Mouse (Mus musculus) embryonic facial prominence, embryonic 13.5 days (tissue): ENCODE data around the gene Mdm2. TPM values are rescaled to one million over a fixed set of nuclear protein-coding genes. Genes with fewer than 3 reads are reported as not detected.

ENCODE experiments used
- ATAC-seq: fragments of 200-750 bp; cut with Nextera tagmentation; 2 replicates; pipeline ENCODE4 v1.8.0; 2017; ENCODE audit warnings: low read depth; ENCODE audit not compliant: insufficient number of reproducible peaks, insufficient read depth, low FRiP score, low TSS enrichment
- H3K27ac ChIP-seq: fragments of 300-500 bp; sonication (generic); 2 replicates; pipeline ENCODE4 v1.5.1; 2015; ENCODE audit warnings: moderate library complexity, mild to moderate bottlenecking, inconsistent platforms
- H3K27me3 ChIP-seq: fragments of 300-500 bp; sonication (generic); 2 replicates; pipeline ENCODE4 v1.6.1; 2015; ENCODE audit warnings: mild to moderate bottlenecking, inconsistent platforms
- H3K36me3 ChIP-seq: fragments of 300-500 bp; sonication (generic); 2 replicates; pipeline ENCODE4 v1.6.1; 2015; ENCODE audit warnings: mild to moderate bottlenecking, inconsistent platforms
- H3K4me1 ChIP-seq: fragments of 300-500 bp; sonication (generic); 2 replicates; pipeline ENCODE4 v1.6.1; 2015; ENCODE audit warnings: inconsistent platforms
- H3K4me2 ChIP-seq: fragments of 300-500 bp; sonication (generic); 2 replicates; pipeline ENCODE4 v1.6.1; 2015; ENCODE audit warnings: moderate library complexity, mild to moderate bottlenecking, inconsistent platforms
- H3K4me3 ChIP-seq: fragments of 300-500 bp; sonication (generic); 2 replicates; pipeline ENCODE4 v1.5.1; 2015; ENCODE audit warnings: mild to moderate bottlenecking, inconsistent platforms
- H3K9ac ChIP-seq: fragments of 300-500 bp; sonication (generic); 2 replicates; pipeline ENCODE4 v1.6.1; 2015; ENCODE audit warnings: mild to moderate bottlenecking, inconsistent platforms
- H3K9me3 ChIP-seq: fragments of 300-500 bp; sonication (generic); 2 replicates; pipeline ENCODE4 v1.6.1; 2016; ENCODE audit warnings: inconsistent platforms
- WGBS: fragments of 180-500 bp; shearing (Covaris S2); methylation state at CpG from one replicate; pipeline ENCODE4 v1.1.7; 2015; ENCODE audit warnings: mixed read lengths; 5-methylcytosine and 5-hydroxymethylcytosine counted together
- polyA plus RNA-seq: library from polyadenylated mRNA; unstranded; fragments of >200 nt; fragmentation: Nextera tagmentation; extraction: Ambion mirVana; gene quantifications from 2 replicates; pipeline ENCODE4 v1.2.1, GENCODE M21; 2015

Gene Mdm2
- polyA plus RNA-seq, 1 experiment from 2014 or later, result 49.3 TPM

- H3K4me1 ChIP-seq, result no peaks in the 10 kb centered on the region
- 93% methylated on average over 8 of the region's 8 CpGs for WGBS
- no peak overlapping the region for H3K4me2 ChIP-seq
- no peaks in the 10 kb centered on the region for H3K9me3 ChIP-seq
- H3K27ac ChIP-seq, result no peak overlapping the region
- H3K27me3 ChIP-seq, result no peaks in the 10 kb centered on the region
- H3K36me3 ChIP-seq, result peaks cover 91% of the 10 kb centered on the region
- ATAC-seq, result no peak
- no peak overlapping the region for H3K4me3 ChIP-seq
- H3K9ac ChIP-seq, result no peak overlapping the region
These were observed 43.4 kb upstream of the Mdm2 start for GRCm38 (mm10) chr10:117753711-117754608.

GRCm38 (mm10) chr10:117752851-117753647 lies 42.5 kb upstream of the Mdm2 start:
- Histone ChIP-seq H3K36me3 (peaks cover 91% of the 10 kb centered on the region), H3K27ac (no peak overlapping the region), H3K4me3 (no peak overlapping the region), H3K27me3 (no peaks in the 10 kb centered on the region), H3K9ac (no peak overlapping the region), H3K9me3 (no peaks in the 10 kb centered on the region), H3K4me1 (no peaks in the 10 kb centered on the region), H3K4me2 (no peak overlapping the region)
- ATAC-seq, result no peak
- 94% methylated on average over 5 of the region's 5 CpGs for WGBS

DNA sequence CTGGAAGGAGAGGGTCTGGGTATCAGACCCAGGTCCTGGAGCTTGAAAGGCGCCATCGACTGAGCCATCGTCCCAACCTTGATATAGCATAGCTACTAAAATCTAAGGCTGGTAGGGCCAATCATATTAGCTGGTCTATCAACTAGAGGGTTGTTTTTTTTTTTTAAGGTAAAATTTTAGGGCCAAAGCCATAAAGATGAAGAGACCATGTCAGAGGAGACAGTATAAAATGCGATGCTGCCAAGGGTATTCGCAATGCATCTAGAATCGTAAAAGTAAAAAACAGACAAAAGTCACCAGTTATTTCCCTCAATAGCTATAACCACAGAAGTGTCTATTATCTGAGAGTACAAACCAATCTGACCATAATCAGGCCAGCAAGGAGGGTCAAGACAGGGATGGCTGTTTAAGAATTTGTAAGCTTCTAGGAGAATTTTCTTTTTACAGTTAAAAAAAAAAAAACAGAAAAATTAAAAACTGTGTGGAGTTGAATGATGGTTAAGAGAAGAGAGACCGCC lies 41.8 kb upstream of the Mdm2 start:
- H3K4me2 ChIP-seq, result no peak overlapping the region
- no peaks in the 10 kb centered on the region for H3K4me1 ChIP-seq
- H3K9me3 ChIP-seq, result no peaks in the 10 kb centered on the region
- H3K27me3 ChIP-seq, result no peaks in the 10 kb centered on the region
- 96% methylated on average over 7 of the region's 7 CpGs for WGBS
- no peak overlapping the region for H3K9ac ChIP-seq
- H3K27ac ChIP-seq, result no peak overlapping the region
- H3K4me3 ChIP-seq, result no peak overlapping the region
- no peak for ATAC-seq
- H3K36me3 ChIP-seq, result peaks cover 89% of the 10 kb centered on the region

- no peak overlapping the region for H3K4me2 ChIP-seq
- H3K4me1 ChIP-seq, result no peaks in the 10 kb centered on the region
- H3K9ac ChIP-seq, result no peak overlapping the region
- no peak overlapping the region for H3K27ac ChIP-seq
- no peaks in the 10 kb centered on the region for H3K9me3 ChIP-seq
- H3K27me3 ChIP-seq, result no peaks in the 10 kb centered on the region
- ATAC-seq, result no peak
- H3K36me3 ChIP-seq, result peaks cover 83% of the 10 kb centered on the region
- H3K4me3 ChIP-seq, result no peak overlapping the region
- 94% methylated on average over 6 of the region's 6 CpGs for WGBS
These were observed 41.2 kb upstream of the Mdm2 start for GRCm38 (mm10) chr10:117751744-117752143.

GRCm38 (mm10) chr10:117751282-117751610 lies 40.7 kb upstream of the Mdm2 start:
- Histone ChIP-seq H3K27me3 (no peaks in the 10 kb centered on the region), H3K9ac (no peak overlapping the region), H3K9me3 (no peaks in the 10 kb centered on the region), H3K4me3 (no peak overlapping the region), H3K27ac (no peak overlapping the region), H3K4me2 (no peak overlapping the region), H3K4me1 (no peaks in the 10 kb centered on the region), H3K36me3 (peaks cover 78% of the 10 kb centered on the region)
- ATAC-seq, result no peak
- 97% methylated on average over 14 of the region's 14 CpGs for WGBS

DNA sequence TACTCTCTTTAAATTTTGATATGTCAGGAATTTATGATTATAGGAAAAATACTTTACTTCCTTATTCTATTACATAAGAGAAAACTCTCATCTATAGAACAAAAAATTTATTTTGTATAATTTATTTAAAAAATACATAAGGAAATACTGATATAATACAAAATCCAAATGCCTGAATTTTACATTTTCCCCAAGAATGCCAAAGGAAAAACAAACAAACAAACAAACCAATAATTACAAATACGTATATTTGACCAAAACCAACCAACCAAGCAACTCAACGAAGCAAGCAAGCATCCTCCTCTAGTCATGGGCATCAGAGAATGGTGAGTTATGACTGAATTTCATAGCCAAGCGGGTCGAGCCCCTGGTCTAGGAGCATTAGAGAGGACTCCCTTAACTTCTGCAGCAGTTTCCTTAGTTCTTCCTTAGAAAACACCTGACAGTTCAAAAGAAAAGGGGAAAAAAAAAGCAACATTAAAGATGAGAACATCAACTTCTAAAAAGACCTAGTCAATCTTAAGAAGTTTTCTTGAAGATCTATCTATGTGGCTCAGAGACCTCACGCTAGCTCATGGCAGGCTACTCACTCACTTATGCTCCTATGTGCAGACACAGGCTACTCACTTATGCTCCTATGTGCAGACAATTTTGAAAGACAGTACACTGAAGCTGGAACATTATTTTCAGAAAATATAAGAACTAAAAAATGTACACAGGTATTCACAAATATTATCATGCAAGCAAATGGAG lies 40.1 kb upstream of the Mdm2 start:
- 92% methylated on average over 5 of the region's 5 CpGs for WGBS
- Histone ChIP-seq H3K4me3 (no peak overlapping the region), H3K9ac (no peak overlapping the region), H3K4me2 (no peak overlapping the region), H3K36me3 (peaks cover 72% of the 10 kb centered on the region), H3K27me3 (no peaks in the 10 kb centered on the region), H3K27ac (no peak overlapping the region), H3K9me3 (no peaks in the 10 kb centered on the region), H3K4me1 (no peaks in the 10 kb centered on the region)
- ATAC-seq, result no peak

- Histone ChIP-seq H3K36me3 (peaks cover 64% of the 10 kb centered on the region), H3K4me1 (peaks cover 6% of the 10 kb centered on the region), H3K4me2 (no peak overlapping the region), H3K9ac (no peak overlapping the region), H3K9me3 (no peaks in the 10 kb centered on the region), H3K27ac (no peak overlapping the region), H3K27me3 (no peaks in the 10 kb centered on the region), H3K4me3 (no peak overlapping the region)
- 94% methylated on average over 14 of the region's 14 CpGs for WGBS
- no peak for ATAC-seq
These were observed 39.3 kb upstream of the Mdm2 start for GRCm38 (mm10) chr10:117749787-117750343.

DNA sequence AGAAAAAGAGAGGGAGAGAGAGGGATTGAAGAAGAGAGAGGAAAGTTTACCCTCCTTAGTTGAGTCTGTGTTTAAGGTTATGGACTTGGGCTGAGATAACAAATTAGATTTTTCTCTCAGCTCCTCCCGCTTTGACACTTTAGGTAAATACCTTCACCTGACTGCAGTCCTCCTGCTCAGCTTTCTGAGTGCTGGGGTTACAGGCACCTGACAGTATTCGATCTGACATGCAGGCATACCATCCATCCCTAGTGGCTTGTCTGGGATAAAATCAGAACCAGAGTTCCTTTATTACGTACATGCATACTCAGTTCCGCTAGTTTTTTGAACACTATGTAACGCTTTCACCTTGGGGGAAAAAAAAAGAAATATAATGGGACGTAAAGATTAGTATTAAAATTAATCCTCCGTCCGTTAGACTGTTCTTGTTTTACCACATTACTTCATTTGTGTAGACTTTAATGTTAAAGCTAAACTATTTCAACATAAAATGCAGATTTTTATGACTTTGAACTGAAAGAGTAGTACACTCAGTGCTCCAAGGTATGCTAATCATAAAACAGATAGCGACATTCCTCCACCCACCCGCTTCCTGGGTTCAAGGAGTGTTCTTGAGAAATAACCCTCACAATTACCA lies 38.6 kb upstream of the Mdm2 start:
- H3K4me1 ChIP-seq, result peaks cover 13% of the 10 kb centered on the region
- H3K4me2 ChIP-seq, result no peak overlapping the region
- H3K4me3 ChIP-seq, result no peak overlapping the region
- H3K36me3 ChIP-seq, result peaks cover 57% of the 10 kb centered on the region
- no peak overlapping the region for H3K9ac ChIP-seq
- no peak overlapping the region for H3K27ac ChIP-seq
- ATAC-seq, result no peak
- 89% methylated on average over 10 of the region's 10 CpGs for WGBS
- no peaks in the 10 kb centered on the region for H3K9me3 ChIP-seq
- H3K27me3 ChIP-seq, result no peaks in the 10 kb centered on the region

DNA sequence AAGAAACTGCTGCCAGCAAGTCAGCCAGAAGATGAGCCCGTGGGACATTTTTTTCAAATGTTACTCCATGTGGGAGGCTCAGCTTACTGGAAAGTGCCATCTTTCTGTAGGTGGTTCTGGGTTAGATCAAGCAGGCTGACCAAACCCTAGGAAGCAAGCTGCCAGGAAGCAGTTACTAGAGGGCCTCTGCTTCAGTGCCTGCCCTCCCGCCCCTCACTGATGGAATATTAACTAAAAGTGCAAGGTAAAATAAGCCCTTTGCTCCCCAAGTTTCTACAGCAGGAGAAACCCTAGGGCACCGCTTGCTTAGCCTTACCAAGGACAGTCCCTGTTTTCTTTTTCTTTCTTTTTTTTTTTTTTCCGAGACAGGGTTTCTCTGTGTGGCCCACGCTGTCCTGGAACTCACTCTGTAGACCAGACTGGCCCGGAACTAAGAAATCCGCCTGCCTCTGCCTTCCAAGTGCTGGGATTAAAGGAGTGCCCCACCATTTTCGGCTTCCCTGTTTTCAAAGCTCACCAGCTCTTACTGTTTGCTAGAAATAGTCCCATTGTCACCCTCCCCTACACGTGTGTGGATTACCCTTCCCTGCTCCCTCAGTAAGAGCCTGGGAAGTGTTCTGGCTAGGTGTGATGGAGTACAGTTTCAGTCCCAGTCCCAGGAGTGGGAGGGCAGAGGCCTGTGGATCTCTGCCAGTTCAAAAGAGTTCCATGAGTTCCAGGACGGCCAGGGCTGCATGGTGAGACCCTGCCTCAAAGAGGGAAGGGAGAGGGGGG lies 37.9 kb upstream of the Mdm2 start:
- H3K9ac ChIP-seq, result peak overlapping the region; percentile 11; the same call in 1 of the 2 replicates
- H3K27me3 ChIP-seq, result no peaks in the 10 kb centered on the region
- 79% methylated on average over 10 of the region's 10 CpGs for WGBS
- H3K36me3 ChIP-seq, result peaks cover 55% of the 10 kb centered on the region
- H3K27ac ChIP-seq, result no peak overlapping the region; the same call in 1 of the 2 replicates
- no peak overlapping the region for H3K4me2 ChIP-seq
- no peak overlapping the region for H3K4me3 ChIP-seq
- ATAC-seq, result no peak
- no peaks in the 10 kb centered on the region for H3K9me3 ChIP-seq
- H3K4me1 ChIP-seq, result peaks cover 20% of the 10 kb centered on the region

DNA sequence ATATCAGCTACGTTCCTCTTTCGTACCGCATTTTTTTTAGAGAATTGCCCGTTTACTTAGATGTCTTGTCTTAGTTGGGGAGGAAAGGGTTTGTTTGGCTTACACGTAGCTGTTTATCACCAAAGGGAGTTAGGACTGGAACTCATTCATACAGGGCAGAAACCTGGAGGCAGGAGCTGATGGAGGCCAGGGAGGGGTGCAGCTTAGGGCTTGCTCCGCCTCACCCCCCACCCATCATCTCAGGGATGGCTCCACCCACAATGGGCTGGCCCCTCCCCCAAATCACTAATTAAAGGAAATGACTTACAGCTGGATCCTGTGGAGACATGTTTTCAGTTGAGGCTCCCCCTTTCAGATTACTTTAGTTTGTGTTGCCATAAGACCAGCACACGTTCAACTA lies 37.2 kb upstream of the Mdm2 start:
- no peak for ATAC-seq
- no peak overlapping the region for H3K4me2 ChIP-seq
- H3K9ac ChIP-seq, result no peak overlapping the region
- 77% methylated on average over 7 of the region's 7 CpGs for WGBS
- H3K4me3 ChIP-seq, result no peak overlapping the region
- no peaks in the 10 kb centered on the region for H3K9me3 ChIP-seq
- H3K27me3 ChIP-seq, result no peaks in the 10 kb centered on the region
- H3K36me3 ChIP-seq, result peaks cover 49% of the 10 kb centered on the region
- H3K27ac ChIP-seq, result no peak overlapping the region
- peaks cover 21% of the 10 kb centered on the region for H3K4me1 ChIP-seq
